Mouse (Mus musculus): ENCODE measurements around the gene Cdca3. TPM values are rescaled to one million over a fixed set of nuclear protein-coding genes. Genes with fewer than 3 reads are reported as not detected.
A peak's percentile ranks its signal among the peaks of the same experiment; 100 is the strongest.

Gene Cdca3
- polyA plus RNA-seq, 1 experiment from 2014 or later = 43.7 TPM

DNA sequence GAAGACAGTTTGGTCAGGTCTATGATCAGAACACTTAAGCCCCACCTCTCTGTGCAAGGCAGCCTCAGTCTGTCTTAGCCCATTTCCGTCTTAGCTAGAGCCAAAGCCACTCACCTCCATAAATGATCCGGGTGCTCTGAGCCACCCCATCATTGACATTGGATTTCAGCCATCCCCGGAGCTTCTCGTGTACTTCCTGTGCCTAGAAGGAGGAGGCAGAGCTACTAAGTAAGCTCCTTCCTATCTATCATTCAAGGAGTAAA lies 18.0 kb upstream of the Cdca3 start:
- Histone ChIP-seq H3K4me1 (ENCODE audit: control insufficient read depth, insufficient read depth, low read length) (peaks cover 42% of the 10 kb centered on the region), H3K9me3 (ENCODE audit: control insufficient read depth, low read length) (no peaks in the 10 kb centered on the region), H3K4me2 (ENCODE audit: low read length) (peak overlapping the region; percentile 4; the same call in 1 of the 2 replicates), H3K36me3 (ENCODE audit: control insufficient read depth, insufficient read depth, low read length) (peaks cover 29% of the 10 kb centered on the region), H3K4me3 (replicated peaks; ENCODE audit: low read depth, low read length) (no peak overlapping the region), H3K9ac (replicated peaks; ENCODE audit: low read length) (no peak overlapping the region), H3K27ac (replicated peaks; ENCODE audit: low read depth, low read length) (no peak overlapping the region), H3K27me3 (ENCODE audit: control insufficient read depth, insufficient read depth, low read length) (no peaks in the 10 kb centered on the region)
- ATAC-seq (ENCODE audit: low FRiP score, low TSS enrichment) (no peak), DNase-seq (no peak)
- WGBS = 89% methylated on average over 4 of the region's 4 CpGs

DNA sequence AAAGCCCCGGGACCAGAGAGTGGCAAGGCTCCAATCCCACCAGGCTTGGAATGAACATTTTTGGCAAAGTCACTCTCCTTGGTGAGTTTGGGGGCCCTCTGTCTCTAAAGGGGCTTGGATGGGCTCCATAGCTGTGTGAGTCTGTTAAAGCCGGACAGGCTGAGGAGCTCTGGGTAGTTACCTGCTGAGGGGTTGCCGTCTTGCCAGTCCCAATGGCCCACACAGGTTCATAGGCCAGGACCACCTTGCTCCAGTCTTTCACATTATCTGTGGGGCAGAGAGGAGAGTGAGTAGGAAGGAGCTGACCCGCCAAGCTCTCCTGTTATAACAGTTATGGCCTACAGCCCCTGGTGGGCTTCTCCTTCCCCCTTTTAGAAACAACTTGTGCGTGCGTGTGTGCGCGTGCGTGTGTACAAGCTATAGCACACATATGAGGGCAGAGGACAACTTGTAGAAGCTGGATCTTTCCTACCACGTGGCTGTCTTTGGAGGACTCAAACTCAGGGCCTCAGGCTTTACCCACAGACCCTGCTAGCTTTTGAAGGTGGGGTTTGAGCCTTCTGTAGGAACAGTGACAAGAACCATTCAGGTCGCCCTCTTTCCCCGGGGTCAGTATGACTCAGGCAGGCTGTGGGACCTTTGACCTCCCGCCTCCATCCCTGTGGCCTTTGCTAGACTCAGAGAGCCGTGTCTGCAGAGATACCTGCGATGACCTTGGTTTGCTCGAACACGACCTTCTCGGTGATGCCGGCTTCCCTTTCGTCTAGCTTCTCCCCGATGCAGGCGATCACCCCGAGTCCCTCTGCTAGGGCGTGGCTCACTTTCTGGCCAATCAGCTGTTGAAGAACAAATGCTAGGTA lies 17.4 kb upstream of the Cdca3 start:
- WGBS = 87% methylated on average over 24 of the region's 24 CpGs
- no peak overlapping the region for H3K9ac ChIP-seq (replicated peaks; ENCODE audit: low read length)

DNA sequence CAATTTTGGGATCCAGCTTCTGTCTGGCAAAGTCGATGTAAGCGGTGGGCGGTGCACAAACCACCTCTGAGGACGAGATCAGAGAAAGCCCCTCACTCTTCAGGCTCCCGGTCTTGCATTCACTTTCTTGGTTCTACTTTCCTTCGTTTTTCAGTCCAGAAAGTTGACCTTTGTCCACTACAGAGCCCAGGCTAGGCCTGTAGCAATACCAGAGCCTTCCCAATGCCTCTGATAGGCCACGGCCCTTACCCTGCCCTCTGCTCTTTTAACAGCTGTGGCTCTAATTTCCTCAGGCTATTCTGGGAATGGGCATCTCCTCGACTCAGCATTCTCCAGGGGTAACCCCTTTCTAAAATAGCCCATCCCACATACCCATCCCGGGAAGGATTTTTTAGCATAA lies 16.5 kb upstream of the Cdca3 start:
- ATAC-seq (ENCODE audit: low FRiP score, low TSS enrichment) = no peak
- H3K27me3 ChIP-seq (ENCODE audit: control insufficient read depth, insufficient read depth, low read length) = no peaks in the 10 kb centered on the region
- H3K36me3 ChIP-seq (ENCODE audit: control insufficient read depth, insufficient read depth, low read length) = peaks cover 44% of the 10 kb centered on the region
- H3K4me3 ChIP-seq (replicated peaks; ENCODE audit: low read depth, low read length) = peak overlapping the region; percentile 62
- 19% methylated on average over 9 of the region's 9 CpGs for WGBS
- no peaks in the 10 kb centered on the region for H3K9me3 ChIP-seq (ENCODE audit: control insufficient read depth, low read length)
- DNase-seq = peak; percentile 9
- H3K9ac ChIP-seq (replicated peaks; ENCODE audit: low read length) = peak overlapping the region; percentile 73
- H3K4me2 ChIP-seq (ENCODE audit: low read length) = peak overlapping the region; percentile 92
- peaks cover 40% of the 10 kb centered on the region for H3K4me1 ChIP-seq (ENCODE audit: control insufficient read depth, insufficient read depth, low read length)
- H3K27ac ChIP-seq (replicated peaks; ENCODE audit: low read depth, low read length) = peak overlapping the region; percentile 85

More for the DNA sequence above, 17.4 kb upstream of the Cdca3 start:
- Histone ChIP-seq H3K36me3 (ENCODE audit: control insufficient read depth, insufficient read depth, low read length) (peaks cover 35% of the 10 kb centered on the region), H3K27ac (replicated peaks; ENCODE audit: low read depth, low read length) (no peak overlapping the region), H3K4me1 (ENCODE audit: control insufficient read depth, insufficient read depth, low read length) (peaks cover 40% of the 10 kb centered on the region), H3K9me3 (ENCODE audit: control insufficient read depth, low read length) (no peaks in the 10 kb centered on the region), H3K27me3 (ENCODE audit: control insufficient read depth, insufficient read depth, low read length) (no peaks in the 10 kb centered on the region), H3K4me2 (ENCODE audit: low read length) (peak overlapping the region; percentile 92), H3K4me3 (replicated peaks; ENCODE audit: low read depth, low read length) (peak overlapping the region; percentile 62)
- DNase-seq = no peak
- no peak for ATAC-seq (ENCODE audit: low FRiP score, low TSS enrichment)

DNA sequence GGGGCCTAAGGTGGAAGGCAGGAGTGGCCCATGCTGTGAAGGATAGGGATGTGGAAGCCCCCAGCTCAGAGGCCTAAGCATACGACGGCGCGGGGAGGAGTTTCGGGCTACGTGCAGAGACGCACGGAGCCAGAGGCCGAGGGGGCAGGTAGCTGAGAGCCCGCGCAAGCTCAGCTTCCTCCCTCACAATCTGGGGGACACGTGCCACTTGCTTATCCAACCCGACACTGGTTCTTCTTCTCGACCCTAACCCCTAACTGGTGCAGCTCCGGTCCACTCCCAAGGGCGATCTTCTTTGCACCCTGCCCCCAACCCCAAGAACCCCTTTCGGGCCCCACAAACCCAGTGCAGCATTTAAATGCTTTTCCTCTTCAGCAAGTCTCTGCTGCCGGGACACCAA lies 15.9 kb upstream of the Cdca3 start:
- Histone ChIP-seq H3K4me1 (ENCODE audit: control insufficient read depth, insufficient read depth, low read length) (peaks cover 39% of the 10 kb centered on the region), H3K36me3 (ENCODE audit: control insufficient read depth, insufficient read depth, low read length) (peaks cover 50% of the 10 kb centered on the region)

GRCm38 (mm10) chr6:124813933-124814332 lies 15.4 kb upstream of the Cdca3 start, which contains the start of gene Tpi1:
Gene Tpi1 (minus strand): TSS chr6:124814296.
- peak; percentile 81 for ATAC-seq (ENCODE audit: low FRiP score, low TSS enrichment)
- H3K4me3 ChIP-seq (replicated peaks; ENCODE audit: low read depth, low read length) = peak within 1 kb of the TSS; percentile 62
- under 1% methylated on average over 22 of the region's 22 CpGs for WGBS
- DNase-seq = peak; percentile 88
- H3K27me3 ChIP-seq (ENCODE audit: control insufficient read depth, insufficient read depth, low read length) = no peaks in the 10 kb centered on the region
- peak within 1 kb of the TSS; percentile 92 for H3K4me2 ChIP-seq (ENCODE audit: low read length)
- H3K9me3 ChIP-seq (ENCODE audit: control insufficient read depth, low read length) = no peaks in the 10 kb centered on the region
- H3K4me1 ChIP-seq (ENCODE audit: control insufficient read depth, insufficient read depth, low read length) = peaks cover 35% of the 10 kb centered on the region
- peaks cover 55% of the 10 kb centered on the region for H3K36me3 ChIP-seq (ENCODE audit: control insufficient read depth, insufficient read depth, low read length)
- H3K27ac ChIP-seq (replicated peaks; ENCODE audit: low read depth, low read length) = peak within 1 kb of the TSS; percentile 85
- peak within 1 kb of the TSS; percentile 73 for H3K9ac ChIP-seq (replicated peaks; ENCODE audit: low read length)

More for the DNA sequence above, 15.9 kb upstream of the Cdca3 start:
- WGBS = 0% methylated on average over 18 of the region's 18 CpGs
- DNase-seq = peak; percentile 87
- H3K27ac ChIP-seq (replicated peaks; ENCODE audit: low read depth, low read length) = peak overlapping the region; percentile 85
- peak overlapping the region; percentile 73 for H3K9ac ChIP-seq (replicated peaks; ENCODE audit: low read length)
- peak; percentile 66 for ATAC-seq (ENCODE audit: low FRiP score, low TSS enrichment)
- peak overlapping the region; percentile 92 for H3K4me2 ChIP-seq (ENCODE audit: low read length)
- peak overlapping the region; percentile 62 for H3K4me3 ChIP-seq (replicated peaks; ENCODE audit: low read depth, low read length)
- no peaks in the 10 kb centered on the region for H3K27me3 ChIP-seq (ENCODE audit: control insufficient read depth, insufficient read depth, low read length)
- no peaks in the 10 kb centered on the region for H3K9me3 ChIP-seq (ENCODE audit: control insufficient read depth, low read length)

DNA sequence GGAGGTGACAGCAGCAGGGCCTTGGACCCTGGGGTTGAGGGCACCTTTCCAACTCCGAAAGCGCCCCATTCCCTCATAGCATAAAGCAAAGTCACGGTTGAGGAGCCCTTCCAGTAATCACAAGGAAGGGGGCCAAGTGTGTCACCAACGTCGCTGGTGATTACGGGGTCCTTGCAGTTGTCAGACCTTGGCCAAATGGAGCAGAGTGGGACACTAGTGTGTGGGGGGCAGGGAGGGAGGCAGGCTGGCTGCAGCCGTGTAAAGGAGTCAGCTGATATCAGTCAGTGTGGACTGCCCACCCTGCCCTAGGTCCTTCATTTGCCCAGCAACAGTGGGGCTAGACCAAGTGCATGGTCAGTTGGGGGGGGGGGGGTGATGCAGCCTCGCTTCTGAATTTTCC lies 14.9 kb upstream of the Cdca3 start:
- Histone ChIP-seq H3K27ac (replicated peaks; ENCODE audit: low read depth, low read length) (0 out of 2 replicates have a peak overlapping the region, but pooled peaks have one; percentile 85), H3K36me3 (ENCODE audit: control insufficient read depth, insufficient read depth, low read length) (peaks cover 60% of the 10 kb centered on the region), H3K4me3 (replicated peaks; ENCODE audit: low read depth, low read length) (peak overlapping the region; percentile 62), H3K4me2 (ENCODE audit: low read length) (peak overlapping the region; percentile 92), H3K9ac (replicated peaks; ENCODE audit: low read length) (no peak overlapping the region), H3K9me3 (ENCODE audit: control insufficient read depth, low read length) (no peaks in the 10 kb centered on the region), H3K4me1 (ENCODE audit: control insufficient read depth, insufficient read depth, low read length) (peaks cover 29% of the 10 kb centered on the region), H3K27me3 (ENCODE audit: control insufficient read depth, insufficient read depth, low read length) (no peaks in the 10 kb centered on the region)
- DNase-seq (no peak), ATAC-seq (ENCODE audit: low FRiP score, low TSS enrichment) (peak; percentile 55; the same call in 1 of the 2 replicates)
- 41% methylated on average over 8 of the region's 8 CpGs for WGBS

GRCm38 (mm10) chr6:124814858-124815774 lies 14.2 kb upstream of the Cdca3 start:
- Histone ChIP-seq H3K4me3 (replicated peaks; ENCODE audit: low read depth, low read length) (no peak overlapping the region), H3K27me3 (ENCODE audit: control insufficient read depth, insufficient read depth, low read length) (no peaks in the 10 kb centered on the region), H3K4me1 (ENCODE audit: control insufficient read depth, insufficient read depth, low read length) (peaks cover 25% of the 10 kb centered on the region), H3K27ac (replicated peaks; ENCODE audit: low read depth, low read length) (no peak overlapping the region), H3K9me3 (ENCODE audit: control insufficient read depth, low read length) (no peaks in the 10 kb centered on the region), H3K9ac (replicated peaks; ENCODE audit: low read length) (no peak overlapping the region), H3K4me2 (ENCODE audit: low read length) (peak overlapping the region; percentile 92; the same call in 1 of the 2 replicates), H3K36me3 (ENCODE audit: control insufficient read depth, insufficient read depth, low read length) (peaks cover 65% of the 10 kb centered on the region)
- 70% methylated on average over 9 of the region's 9 CpGs for WGBS
- DNase-seq = no peak
- no peak for ATAC-seq (ENCODE audit: low FRiP score, low TSS enrichment)

DNA sequence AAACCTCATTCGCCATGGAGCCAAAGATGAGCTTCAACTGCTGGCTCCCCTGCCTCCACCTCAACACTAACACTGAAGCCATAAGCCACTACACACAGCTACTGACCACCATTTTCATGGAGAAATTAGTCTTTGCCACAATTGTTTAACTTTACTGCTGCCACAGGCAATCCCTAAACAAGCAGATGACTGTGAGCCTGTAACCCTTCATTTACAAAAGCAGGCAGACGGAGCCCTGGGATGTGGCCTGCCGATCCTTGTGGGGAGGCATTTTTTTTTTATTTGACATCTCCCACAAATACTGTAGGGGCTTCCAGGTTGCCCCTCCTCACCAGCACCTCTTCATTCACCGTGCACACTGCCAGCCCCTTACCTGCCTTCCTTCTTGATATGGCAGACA lies 12.7 kb upstream of the Cdca3 start:
- Histone ChIP-seq H3K4me3 (replicated peaks; ENCODE audit: low read depth, low read length) (no peak overlapping the region), H3K9ac (replicated peaks; ENCODE audit: low read length) (no peak overlapping the region), H3K27ac (replicated peaks; ENCODE audit: low read depth, low read length) (no peak overlapping the region), H3K4me1 (ENCODE audit: control insufficient read depth, insufficient read depth, low read length) (peaks cover 25% of the 10 kb centered on the region), H3K27me3 (ENCODE audit: control insufficient read depth, insufficient read depth, low read length) (no peaks in the 10 kb centered on the region), H3K36me3 (ENCODE audit: control insufficient read depth, insufficient read depth, low read length) (peaks cover 74% of the 10 kb centered on the region), H3K9me3 (ENCODE audit: control insufficient read depth, low read length) (no peaks in the 10 kb centered on the region), H3K4me2 (ENCODE audit: low read length) (no peak overlapping the region)
- 90% methylated on average over 4 of the region's 4 CpGs for WGBS
- ATAC-seq (ENCODE audit: low FRiP score, low TSS enrichment) (no peak), DNase-seq (no peak)

Measured in midbrain, embryonic 14.5 days (tissue).